Mouse (Mus musculus) liver, embryonic 13.5 days (tissue): Measurements from ENCODE around the gene Snx1. TPM values are rescaled to one million over a fixed set of nuclear protein-coding genes. Genes with fewer than 3 reads are reported as not detected.

Source experiments
- ATAC-seq: fragments of 200-750 bp; cut with Nextera tagmentation; 2 replicates; pipeline ENCODE4 v1.8.0; 2017; ENCODE audit warnings: low read depth, mild to moderate bottlenecking, moderate number of reproducible peaks, moderate library complexity
- DNase-seq: peaks from one replicate; pipeline ENCODE4 v3.0.0; 2022
- H3K27ac ChIP-seq: fragments of 300-500 bp; sonication (generic); 2 replicates; pipeline ENCODE4 v1.5.1; 2015; ENCODE audit warnings: moderate library complexity, mild to moderate bottlenecking, inconsistent platforms
- H3K27me3 ChIP-seq: fragments of 300-500 bp; sonication (generic); 2 replicates; pipeline ENCODE4 v1.6.1; 2015; ENCODE audit warnings: mild to moderate bottlenecking, inconsistent platforms
- H3K36me3 ChIP-seq: fragments of 300-500 bp; sonication (generic); 2 replicates; pipeline ENCODE4 v1.6.1; 2015; ENCODE audit warnings: mild to moderate bottlenecking, inconsistent platforms
- H3K4me1 ChIP-seq: fragments of 300-500 bp; sonication (generic); replicated peaks from 2 replicates; pipeline ENCODE4 v1.6.1; 2015; ENCODE audit warnings: inconsistent platforms
- H3K4me2 ChIP-seq: fragments of 300-500 bp; sonication (generic); 2 replicates; pipeline ENCODE4 v1.6.1; 2015; ENCODE audit warnings: inconsistent platforms, mild to moderate bottlenecking, moderate library complexity
- H3K4me3 ChIP-seq: fragments of 300-500 bp; sonication (generic); replicated peaks from 2 replicates; pipeline ENCODE4 v1.5.1; 2015; ENCODE audit warnings: mild to moderate bottlenecking, inconsistent platforms
- H3K9ac ChIP-seq: fragments of 300-500 bp; sonication (generic); 2 replicates; pipeline ENCODE4 v1.6.1; 2015; ENCODE audit warnings: mild to moderate bottlenecking, inconsistent platforms
- H3K9me3 ChIP-seq: fragments of 300-500 bp; sonication (generic); replicated peaks from 2 replicates; pipeline ENCODE4 v1.6.1; 2016; ENCODE audit warnings: inconsistent platforms
- WGBS: fragments of 180-500 bp; shearing (Covaris S2); methylation state at CpG from one replicate; pipeline ENCODE4 v1.1.7; 2015; ENCODE audit not compliant: insufficient replicate concordance; 5-methylcytosine and 5-hydroxymethylcytosine counted together
- polyA plus RNA-seq: library from polyadenylated mRNA; unstranded; fragments of >200 nt; fragmentation: Nextera tagmentation; extraction: Ambion mirVana; gene quantifications from 2 replicates; pipeline ENCODE4 v1.2.1, GENCODE M21; 2015

Gene Snx1
- polyA plus RNA-seq, 1 experiment from 2014 or later = 79.7 TPM

- ATAC-seq (no peak), DNase-seq (peak; percentile 15)
- Histone ChIP-seq H3K4me1 (peaks cover 64% of the 10 kb centered on the region), H3K4me3 (peak overlapping the region; percentile 91), H3K36me3 (peaks cover 26% of the 10 kb centered on the region), H3K9me3 (no peaks in the 10 kb centered on the region), H3K27me3 (no peaks in the 10 kb centered on the region), H3K9ac (peak overlapping the region; percentile 85), H3K4me2 (peak overlapping the region; percentile 83), H3K27ac (peak overlapping the region; percentile 93)
- 11% methylated on average over 6 of the region's 6 CpGs for WGBS
These were observed 783 bp upstream of the Snx1 start for GRCm38 (mm10) chr9:66127193-66127546.

DNA sequence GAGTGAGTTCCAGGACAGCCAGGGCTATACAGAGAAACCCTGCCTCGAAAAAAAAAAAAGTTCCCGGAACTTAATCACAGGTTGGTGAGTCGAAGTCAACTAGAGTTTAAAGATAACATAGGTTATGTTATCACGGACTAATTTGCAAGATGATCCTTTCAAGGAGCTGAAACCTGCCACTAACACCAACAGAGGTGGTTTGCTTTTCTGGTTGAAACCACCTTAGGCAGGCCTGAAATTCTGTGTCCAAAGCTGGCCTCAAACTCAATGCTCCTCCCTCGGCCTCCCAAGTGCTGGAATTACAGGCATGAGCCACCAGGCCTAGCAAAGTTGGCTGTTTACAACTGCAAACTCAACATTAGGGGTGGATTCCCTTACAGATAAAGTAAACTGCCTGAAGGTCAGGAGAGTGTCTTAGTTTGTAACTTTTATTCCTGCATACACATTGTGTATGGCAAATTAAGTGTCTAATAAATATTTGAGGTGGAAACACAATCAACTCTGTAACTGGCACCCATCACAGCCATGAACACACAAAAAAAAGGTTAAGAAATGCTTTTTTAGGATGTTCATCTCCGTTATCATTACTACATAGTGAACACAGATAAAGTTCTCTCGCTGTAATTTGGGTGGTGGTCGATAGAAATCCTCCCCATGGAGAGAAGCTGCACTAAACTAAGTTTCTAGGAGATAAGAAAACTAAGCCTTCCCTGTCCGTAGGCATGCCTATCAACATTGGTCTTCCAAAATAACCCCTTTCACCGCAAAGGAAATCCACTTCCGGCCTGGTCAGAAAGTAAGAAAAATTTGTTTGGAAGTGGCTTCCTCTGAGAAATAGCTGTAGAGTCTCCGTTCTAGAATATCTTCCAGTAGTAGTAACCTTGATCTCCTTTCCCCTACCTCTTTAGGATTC lies 588 bp downstream of the Snx1 start:
- no peaks in the 10 kb centered on the region for H3K27me3 ChIP-seq
- no peaks in the 10 kb centered on the region for H3K9me3 ChIP-seq
- DNase-seq (peak; percentile 39), ATAC-seq (no peak)
- H3K9ac ChIP-seq = peak overlapping the region; percentile 64
- peaks cover 76% of the 10 kb centered on the region for H3K4me1 ChIP-seq
- peak overlapping the region; percentile 83 for H3K4me2 ChIP-seq
- H3K27ac ChIP-seq = peak overlapping the region; percentile 93
- peaks cover 18% of the 10 kb centered on the region for H3K36me3 ChIP-seq
- H3K4me3 ChIP-seq = peak overlapping the region; percentile 91
- WGBS = 8% methylated on average over 12 of the region's 12 CpGs

DNA sequence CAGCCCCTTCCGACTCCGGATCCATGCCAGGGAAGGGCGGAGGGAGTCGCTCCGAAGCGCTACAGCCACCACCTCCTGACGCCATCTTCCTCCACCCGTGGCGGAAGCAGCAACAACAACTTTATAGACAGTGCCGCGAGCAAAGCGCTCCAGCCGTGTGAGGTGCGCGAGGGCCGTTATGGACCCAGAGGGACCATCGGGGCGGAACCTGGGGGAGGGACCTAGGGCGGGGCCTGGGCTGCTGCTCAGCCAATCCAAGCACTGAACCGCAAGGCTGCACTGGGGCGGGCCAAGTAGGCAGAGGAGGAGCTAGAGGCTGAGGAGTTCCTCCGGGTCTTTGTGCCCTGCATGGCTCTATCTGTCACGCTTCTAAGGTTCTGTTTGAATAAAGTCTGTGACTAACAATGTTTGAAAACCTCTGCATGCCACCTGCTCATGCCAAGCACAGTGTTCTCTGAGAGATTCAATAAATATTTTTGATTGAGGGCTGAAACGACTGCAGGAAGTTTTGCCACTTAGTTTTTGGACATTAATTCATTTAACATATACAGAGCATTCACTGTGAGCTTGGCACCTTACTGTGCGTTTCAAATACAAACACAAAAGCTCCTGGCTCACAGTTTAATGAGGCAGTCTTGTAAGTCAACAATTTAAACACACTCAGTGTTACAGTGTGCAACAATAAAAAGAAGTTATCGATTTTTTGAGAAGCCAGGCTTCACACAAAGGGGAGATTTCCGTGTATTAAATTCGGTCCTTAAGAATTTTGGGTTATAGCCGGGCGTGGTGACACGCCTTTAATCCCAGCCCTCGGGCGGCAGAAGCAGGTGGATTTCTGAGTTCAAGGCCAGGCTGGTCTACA lies 1.5 kb downstream of the Snx1 start:
- WGBS = 9% methylated on average over 33 of the region's 33 CpGs
- H3K9me3 ChIP-seq = no peaks in the 10 kb centered on the region
- peak overlapping the region; percentile 93 for H3K27ac ChIP-seq
- peak overlapping the region; percentile 83 for H3K4me2 ChIP-seq
- H3K9ac ChIP-seq = peak overlapping the region; percentile 93
- peaks cover 80% of the 10 kb centered on the region for H3K4me1 ChIP-seq
- DNase-seq (peak; percentile 99), ATAC-seq (peak; percentile 93)
- H3K4me3 ChIP-seq = peak overlapping the region; percentile 91
- H3K36me3 ChIP-seq = peaks cover 9% of the 10 kb centered on the region
- H3K27me3 ChIP-seq = no peaks in the 10 kb centered on the region

DNA sequence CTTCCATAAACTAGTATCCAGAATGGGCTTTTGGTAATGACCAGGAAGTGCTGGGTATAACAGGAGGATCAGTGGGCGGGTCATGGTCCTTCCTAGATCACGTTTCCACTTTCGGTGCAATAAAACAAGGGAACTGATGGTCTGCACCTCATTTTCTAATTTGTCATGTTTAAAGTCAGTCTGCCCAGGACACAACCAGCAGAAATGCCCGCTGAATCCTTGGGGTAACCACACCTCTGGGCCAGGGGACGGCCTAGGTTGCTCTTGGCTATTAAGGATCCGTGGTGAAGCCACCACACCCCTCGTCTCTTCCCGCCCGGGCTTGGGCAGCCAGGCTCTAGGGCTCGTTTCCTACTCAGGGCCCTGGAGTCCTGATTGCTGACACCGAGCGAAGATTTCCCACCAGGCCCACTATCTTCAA lies 2.3 kb downstream of the Snx1 start:
- WGBS = under 1% methylated on average over 12 of the region's 12 CpGs
- peak overlapping the region; percentile 93 for H3K27ac ChIP-seq
- H3K4me1 ChIP-seq = peaks cover 78% of the 10 kb centered on the region
- ATAC-seq (peak; percentile 53), DNase-seq (peak; percentile 45)
- H3K4me3 ChIP-seq = peak overlapping the region; percentile 91
- H3K9ac ChIP-seq = peak overlapping the region; percentile 93
- no peaks in the 10 kb centered on the region for H3K27me3 ChIP-seq
- peaks cover 3% of the 10 kb centered on the region; the same call in 1 of the 2 replicates for H3K36me3 ChIP-seq
- H3K4me2 ChIP-seq = peak overlapping the region; percentile 83
- no peaks in the 10 kb centered on the region for H3K9me3 ChIP-seq

DNA sequence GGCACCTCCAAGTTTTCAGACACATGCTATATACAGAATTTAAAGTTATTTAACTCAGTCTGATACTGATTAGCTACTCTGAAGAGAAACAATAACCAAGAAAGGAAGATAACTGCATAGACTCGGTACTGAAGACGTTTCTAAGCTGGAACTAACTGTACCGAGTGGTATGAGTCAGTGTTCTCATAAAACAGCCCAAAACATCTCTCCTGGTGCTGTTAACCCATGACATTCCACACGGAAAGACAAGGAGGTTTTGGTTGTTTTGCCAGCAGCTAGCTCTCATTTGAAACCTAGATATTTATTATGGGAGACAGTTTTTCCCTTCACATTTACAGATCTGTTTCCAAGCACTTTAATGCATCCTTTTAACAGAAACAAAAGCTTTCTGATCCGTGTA lies 2.7 kb downstream of the Snx1 start:
- Histone ChIP-seq H3K4me3 (peak overlapping the region; percentile 91), H3K27me3 (no peaks in the 10 kb centered on the region), H3K36me3 (peaks cover 3% of the 10 kb centered on the region; the same call in 1 of the 2 replicates), H3K4me2 (peak overlapping the region; percentile 83), H3K9me3 (no peaks in the 10 kb centered on the region), H3K27ac (peak overlapping the region; percentile 93), H3K9ac (peak overlapping the region; percentile 93), H3K4me1 (peaks cover 78% of the 10 kb centered on the region)
- WGBS = 4% methylated on average over 5 of the region's 5 CpGs
- no peak for DNase-seq
- ATAC-seq = no peak

GRCm38 (mm10) chr9:66121421-66121820 lies 5.0 kb downstream of the Snx1 start:
- H3K9ac ChIP-seq = no peak overlapping the region
- H3K4me2 ChIP-seq = no peak overlapping the region
- no peaks in the 10 kb centered on the region for H3K27me3 ChIP-seq
- ATAC-seq (no peak), DNase-seq (no peak)
- H3K27ac ChIP-seq = no peak overlapping the region; the same call in 1 of the 2 replicates
- no peaks in the 10 kb centered on the region for H3K9me3 ChIP-seq
- peaks cover 16% of the 10 kb centered on the region for H3K36me3 ChIP-seq
- peaks cover 78% of the 10 kb centered on the region for H3K4me1 ChIP-seq
- H3K4me3 ChIP-seq = no peak overlapping the region

DNA sequence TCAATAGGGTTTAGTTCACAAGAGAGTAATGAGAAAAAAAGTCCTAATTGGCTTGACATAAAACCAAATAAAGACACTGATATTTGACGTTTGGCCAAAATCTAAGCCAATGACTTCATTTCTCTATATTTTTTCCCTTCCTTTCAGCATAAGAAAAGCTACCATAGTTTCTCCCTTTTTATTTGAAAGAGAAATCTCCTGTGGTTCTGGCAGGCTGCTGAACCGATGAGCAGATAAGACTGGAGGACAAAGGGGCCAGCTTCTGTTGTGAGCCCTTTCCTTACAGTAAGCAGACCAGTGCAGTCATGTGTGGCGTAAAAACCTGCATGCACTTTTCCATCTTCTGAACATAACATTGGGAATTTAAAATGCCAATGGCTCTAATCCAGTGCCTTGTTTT lies 5.4 kb downstream of the Snx1 start:
- Histone ChIP-seq H3K4me3 (no peak overlapping the region), H3K27me3 (no peaks in the 10 kb centered on the region), H3K36me3 (peaks cover 18% of the 10 kb centered on the region), H3K4me2 (peak overlapping the region; percentile 36), H3K9ac (peak overlapping the region; percentile 24; the same call in 1 of the 2 replicates), H3K27ac (peak overlapping the region; percentile 79), H3K9me3 (no peaks in the 10 kb centered on the region), H3K4me1 (peaks cover 77% of the 10 kb centered on the region)
- ATAC-seq (no peak), DNase-seq (no peak)
- WGBS = 46% methylated on average over 3 of the region's 3 CpGs

DNA sequence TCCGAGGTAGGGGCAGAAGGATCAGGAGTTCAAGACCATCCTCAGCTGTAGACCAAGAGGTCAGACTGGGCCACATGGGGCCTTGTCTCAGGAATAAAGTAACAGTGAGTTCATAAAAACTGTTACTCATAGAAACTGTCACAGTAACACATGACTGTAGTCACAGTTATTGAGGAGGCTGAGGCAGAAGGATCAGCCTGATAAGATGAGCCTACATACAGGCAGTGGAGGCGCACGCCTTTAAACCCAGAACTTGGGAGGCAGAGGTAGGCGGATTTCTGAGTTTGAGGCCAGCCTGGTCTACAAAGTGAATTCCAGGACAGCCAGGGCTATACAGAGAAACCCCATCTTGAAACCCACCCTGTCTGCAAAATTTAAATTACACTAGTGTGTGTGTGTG lies 6.3 kb downstream of the Snx1 start:
- H3K27me3 ChIP-seq = no peaks in the 10 kb centered on the region
- ATAC-seq = peak; percentile 29
- peak; percentile 59 for DNase-seq
- peak overlapping the region; percentile 36 for H3K4me2 ChIP-seq
- H3K36me3 ChIP-seq = peaks cover 24% of the 10 kb centered on the region
- H3K4me1 ChIP-seq = peaks cover 70% of the 10 kb centered on the region
- no peaks in the 10 kb centered on the region for H3K9me3 ChIP-seq
- H3K4me3 ChIP-seq = no peak overlapping the region
- H3K9ac ChIP-seq = peak overlapping the region; percentile 46; the same call in 1 of the 2 replicates
- H3K27ac ChIP-seq = peak overlapping the region; percentile 79
- WGBS = 30% methylated on average over 4 of the region's 4 CpGs

DNA sequence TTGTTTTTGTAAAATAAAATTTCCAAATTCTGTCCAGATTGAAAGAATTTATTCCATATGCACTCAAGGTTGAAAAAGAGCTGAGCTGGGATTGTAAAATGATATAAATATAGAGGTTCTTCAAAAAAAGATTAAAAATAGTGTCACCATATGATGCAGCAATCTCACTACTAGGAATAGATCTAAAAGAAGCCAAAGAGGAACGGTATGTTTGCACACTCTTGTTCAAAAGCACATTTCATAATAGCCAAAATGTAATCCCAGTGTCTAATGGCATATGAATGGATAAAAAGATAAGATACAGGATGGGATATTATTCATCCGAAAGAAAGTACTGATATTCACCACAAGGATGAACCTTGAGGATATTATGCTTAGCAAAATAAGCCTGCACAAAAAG lies 6.9 kb downstream of the Snx1 start:
- Histone ChIP-seq H3K4me3 (no peak overlapping the region), H3K9me3 (no peaks in the 10 kb centered on the region), H3K36me3 (peaks cover 30% of the 10 kb centered on the region), H3K27ac (peak overlapping the region; percentile 79), H3K9ac (peak overlapping the region; percentile 46; the same call in 1 of the 2 replicates), H3K4me2 (peak overlapping the region; percentile 36), H3K4me1 (peaks cover 74% of the 10 kb centered on the region), H3K27me3 (no peaks in the 10 kb centered on the region)
- ATAC-seq (no peak), DNase-seq (no peak)
- WGBS = 68% methylated on average over 2 of the region's 2 CpGs

DNA sequence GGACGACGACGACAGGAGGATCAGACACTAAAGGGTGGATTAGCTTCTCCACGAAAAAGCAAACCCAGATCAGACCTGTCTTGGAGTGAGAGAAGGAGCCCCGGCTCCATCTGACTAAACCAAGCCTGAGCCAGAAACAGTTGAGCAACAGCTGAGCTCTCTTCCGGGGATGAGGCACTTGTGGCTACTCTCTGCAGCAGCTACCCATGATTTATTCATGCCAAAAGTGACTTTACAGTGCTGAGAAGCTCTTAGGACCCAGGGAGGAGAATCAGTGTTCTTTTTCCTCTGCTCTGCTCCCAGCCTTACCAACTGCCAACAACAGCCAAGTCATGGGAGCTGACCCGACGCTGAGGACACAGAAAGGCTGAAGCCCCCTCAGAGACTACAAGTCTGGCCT lies 9.5 kb downstream of the Snx1 start:
- Histone ChIP-seq H3K9me3 (no peaks in the 10 kb centered on the region), H3K4me1 (peaks cover 57% of the 10 kb centered on the region), H3K9ac (no peak overlapping the region), H3K36me3 (peaks cover 40% of the 10 kb centered on the region), H3K27me3 (no peaks in the 10 kb centered on the region), H3K27ac (peak overlapping the region; percentile 41), H3K4me3 (no peak overlapping the region), H3K4me2 (no peak overlapping the region)
- 76% methylated on average over 8 of the region's 8 CpGs for WGBS
- ATAC-seq (no peak), DNase-seq (no peak)

DNA sequence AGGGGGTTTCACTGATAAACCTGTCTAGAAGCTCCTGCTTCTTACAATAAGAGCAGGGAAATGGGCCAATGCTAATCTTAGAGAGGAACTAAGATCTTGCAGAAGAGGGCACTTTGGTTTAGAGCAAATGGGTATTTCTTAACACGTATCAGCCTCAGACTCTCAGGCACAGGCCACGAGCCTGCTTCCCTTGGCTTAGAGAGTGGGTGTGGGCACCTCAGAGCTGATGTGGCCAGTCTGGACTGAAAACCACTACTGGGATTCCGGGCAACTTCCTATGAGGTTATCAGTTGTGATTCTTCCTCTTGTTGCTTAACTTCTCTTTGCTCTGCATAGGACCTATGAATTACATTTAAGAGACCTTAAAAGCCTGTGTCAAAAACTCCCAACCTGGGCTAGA lies 12.0 kb downstream of the Snx1 start:
- Histone ChIP-seq H3K4me1 (peaks cover 43% of the 10 kb centered on the region), H3K27ac (no peak overlapping the region), H3K36me3 (peaks cover 49% of the 10 kb centered on the region), H3K9me3 (no peaks in the 10 kb centered on the region), H3K4me2 (no peak overlapping the region), H3K27me3 (no peaks in the 10 kb centered on the region), H3K4me3 (no peak overlapping the region), H3K9ac (no peak overlapping the region)
- ATAC-seq = no peak
- 47% methylated on average over 3 of the region's 3 CpGs for WGBS
- no peak for DNase-seq
